Mouse (Mus musculus): Measurements from ENCODE around the gene Bri3. TPM values are rescaled to one million over a fixed set of nuclear protein-coding genes. Genes with fewer than 3 reads are reported as not detected.

The Bri3 gene
- polyA plus RNA-seq, 1 experiment from 2014 or later = 137 TPM

DNA sequence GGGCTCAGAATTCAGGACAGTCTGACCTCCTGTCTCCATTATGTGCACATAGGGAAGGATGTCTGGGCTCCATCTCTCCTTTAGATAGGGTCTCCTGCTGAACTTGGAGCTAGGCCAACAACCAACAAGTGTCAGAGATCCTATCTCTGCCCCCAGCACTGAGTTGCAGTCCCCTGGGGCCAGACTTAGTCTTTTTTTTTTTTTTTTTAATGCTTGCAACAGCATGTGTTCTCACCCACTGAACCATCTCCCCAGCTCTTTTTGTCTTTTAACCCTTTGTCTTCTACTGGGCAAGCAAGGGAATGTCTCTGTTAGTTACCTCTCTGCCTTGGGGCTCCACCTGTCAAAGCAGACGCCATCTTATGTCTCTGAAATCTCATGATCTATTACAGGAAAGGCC, 5.3 kb upstream of the Bri3 start:
- Histone ChIP-seq H3K36me3 (no peaks in the 10 kb centered on the region), H3K9ac (replicated peaks) (no peak overlapping the region), H3K4me2 (replicated peaks) (no peak overlapping the region), H3K27ac (no peak overlapping the region), H3K4me3 (replicated peaks) (no peak overlapping the region), H3K27me3 (no peaks in the 10 kb centered on the region), H3K4me1 (replicated peaks) (no peaks in the 10 kb centered on the region), H3K9me3 (no peaks in the 10 kb centered on the region)
- ATAC-seq = no peak
- WGBS = 83% methylated on average over 1 of the region's 1 CpGs

- Histone ChIP-seq H3K4me1 (replicated peaks) (no peaks in the 10 kb centered on the region), H3K4me2 (replicated peaks) (no peak overlapping the region), H3K9me3 (peaks cover 5% of the 10 kb centered on the region; the same call in 1 of the 2 replicates), H3K36me3 (no peaks in the 10 kb centered on the region), H3K27me3 (no peaks in the 10 kb centered on the region), H3K4me3 (replicated peaks) (no peak overlapping the region), H3K9ac (replicated peaks) (no peak overlapping the region), H3K27ac (no peak overlapping the region)
- WGBS = 69% methylated on average over 2 of the region's 2 CpGs
- no peak for ATAC-seq
Observed at GRCm38 (mm10) chr5:144245592-144245991, 1.4 kb downstream of the Bri3 start.

GRCm38 (mm10) chr5:144246669-144247068, 2.4 kb downstream of the Bri3 start:
- H3K4me3 ChIP-seq (replicated peaks) = no peak overlapping the region
- no peak overlapping the region for H3K9ac ChIP-seq (replicated peaks)
- no peaks in the 10 kb centered on the region for H3K36me3 ChIP-seq
- H3K4me2 ChIP-seq (replicated peaks) = no peak overlapping the region
- no peaks in the 10 kb centered on the region for H3K27me3 ChIP-seq
- H3K27ac ChIP-seq = no peak overlapping the region
- H3K4me1 ChIP-seq (replicated peaks) = no peaks in the 10 kb centered on the region
- no peak for ATAC-seq
- H3K9me3 ChIP-seq = peaks cover 5% of the 10 kb centered on the region; the same call in 1 of the 2 replicates
- WGBS = 92% methylated on average over 7 of the region's 7 CpGs

GRCm38 (mm10) chr5:144247307-144247706, 3.1 kb downstream of the Bri3 start:
- Histone ChIP-seq H3K9me3 (peaks cover 5% of the 10 kb centered on the region; the same call in 1 of the 2 replicates), H3K36me3 (no peaks in the 10 kb centered on the region), H3K27me3 (no peaks in the 10 kb centered on the region), H3K4me1 (replicated peaks) (no peaks in the 10 kb centered on the region), H3K9ac (replicated peaks) (no peak overlapping the region), H3K27ac (no peak overlapping the region), H3K4me2 (replicated peaks) (no peak overlapping the region), H3K4me3 (replicated peaks) (no peak overlapping the region)
- no peak for ATAC-seq
- WGBS = 80% methylated on average over 10 of the region's 10 CpGs

- no peaks in the 10 kb centered on the region for H3K27me3 ChIP-seq
- no peak overlapping the region for H3K4me3 ChIP-seq (replicated peaks)
- peaks cover 5% of the 10 kb centered on the region; the same call in 1 of the 2 replicates for H3K9me3 ChIP-seq
- 89% methylated on average over 10 of the region's 10 CpGs for WGBS
- H3K4me2 ChIP-seq (replicated peaks) = no peak overlapping the region
- no peak overlapping the region for H3K27ac ChIP-seq
- ATAC-seq = no peak
- no peaks in the 10 kb centered on the region for H3K36me3 ChIP-seq
- H3K4me1 ChIP-seq (replicated peaks) = no peaks in the 10 kb centered on the region
- no peak overlapping the region for H3K9ac ChIP-seq (replicated peaks)
Observed at GRCm38 (mm10) chr5:144247906-144248585, 3.8 kb downstream of the Bri3 start.

DNA sequence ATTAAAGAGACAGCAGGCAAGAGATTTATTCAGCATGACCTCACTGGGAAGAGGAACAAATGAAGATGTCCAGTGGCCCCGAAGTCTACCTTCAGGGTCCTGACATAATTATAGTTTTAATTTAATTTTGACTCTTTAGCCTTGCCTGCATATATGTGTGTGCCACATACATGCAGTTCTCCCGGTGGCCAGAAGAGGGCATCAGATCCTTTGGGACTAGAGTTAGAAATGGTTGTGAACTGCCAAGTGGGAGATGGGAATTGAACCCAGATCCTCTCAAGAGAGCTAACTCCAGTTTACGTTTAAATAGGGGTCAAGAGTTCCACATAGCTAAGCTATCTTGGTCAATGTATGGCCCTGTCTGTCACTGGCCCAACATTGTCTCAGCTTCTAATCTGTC, 5.6 kb downstream of the Bri3 start:
- Histone ChIP-seq H3K27ac (no peak overlapping the region), H3K27me3 (no peaks in the 10 kb centered on the region), H3K4me3 (replicated peaks) (no peak overlapping the region), H3K36me3 (no peaks in the 10 kb centered on the region), H3K9me3 (peaks cover 5% of the 10 kb centered on the region; the same call in 1 of the 2 replicates), H3K4me1 (replicated peaks) (peaks cover 6% of the 10 kb centered on the region), H3K9ac (replicated peaks) (no peak overlapping the region), H3K4me2 (replicated peaks) (no peak overlapping the region)
- ATAC-seq = no peak
- 92% methylated on average over 3 of the region's 3 CpGs for WGBS

GRCm38 (mm10) chr5:144251876-144252577, 7.8 kb downstream of the Bri3 start:
- H3K4me3 ChIP-seq (replicated peaks) = no peak overlapping the region
- H3K36me3 ChIP-seq = no peaks in the 10 kb centered on the region
- no peak overlapping the region for H3K4me2 ChIP-seq (replicated peaks)
- no peak overlapping the region for H3K9ac ChIP-seq (replicated peaks)
- H3K27ac ChIP-seq = no peak overlapping the region
- WGBS = 91% methylated on average over 13 of the region's 13 CpGs
- H3K9me3 ChIP-seq = peaks cover 5% of the 10 kb centered on the region; the same call in 1 of the 2 replicates
- H3K27me3 ChIP-seq = no peaks in the 10 kb centered on the region
- H3K4me1 ChIP-seq (replicated peaks) = peaks cover 15% of the 10 kb centered on the region
- no peak for ATAC-seq

- H3K9me3 ChIP-seq = peaks cover 5% of the 10 kb centered on the region; the same call in 1 of the 2 replicates
- 78% methylated on average over 4 of the region's 4 CpGs for WGBS
- no peak for ATAC-seq
Observed at GRCm38 (mm10) chr5:144253212-144253611, 9.0 kb downstream of the Bri3 start.

DNA sequence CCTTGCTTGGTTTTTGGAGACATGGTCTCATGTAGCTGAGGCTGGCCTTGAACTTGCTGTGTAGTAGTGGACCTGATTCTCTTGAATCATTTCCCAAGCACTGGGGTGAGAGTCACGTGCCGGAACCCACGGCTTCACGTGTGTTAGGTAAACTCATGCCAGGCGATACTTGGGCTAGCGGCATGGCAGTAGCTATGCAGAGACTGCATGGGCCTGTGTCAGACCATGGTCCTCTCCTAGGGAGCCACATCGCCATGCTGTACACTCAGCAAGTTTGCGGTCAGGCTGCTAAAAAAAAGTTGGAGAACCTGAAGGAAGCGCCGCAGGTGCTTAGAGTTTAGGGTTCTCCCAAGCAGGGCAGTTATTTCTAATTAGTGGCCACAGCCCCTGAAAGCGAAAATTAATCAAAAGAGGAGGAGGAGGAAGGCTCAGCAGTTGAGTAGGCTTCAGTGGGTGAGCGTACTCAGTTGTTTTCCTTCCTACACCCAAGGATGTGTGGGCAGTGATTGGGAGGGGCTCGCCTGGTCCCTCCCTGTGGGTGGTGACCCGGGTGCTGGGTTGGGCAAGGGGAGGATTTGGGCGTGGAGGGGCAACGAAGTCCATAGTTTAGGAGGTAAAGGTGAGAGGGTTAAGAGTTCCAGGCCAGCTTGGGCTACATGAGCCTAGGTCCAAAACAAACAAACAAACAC, 10.0 kb downstream of the Bri3 start:
- no peaks in the 10 kb centered on the region for H3K27me3 ChIP-seq
- H3K9me3 ChIP-seq = peaks cover 5% of the 10 kb centered on the region; the same call in 1 of the 2 replicates
- H3K27ac ChIP-seq = no peak overlapping the region; the same call in 1 of the 2 replicates
- WGBS = 62% methylated on average over 16 of the region's 16 CpGs
- peak overlapping the region; percentile 98 for H3K4me3 ChIP-seq (replicated peaks)
- 0 out of 2 replicates have a peak, but pooled peaks have one; percentile 2 for ATAC-seq
- peak overlapping the region; percentile 96; the same call in 1 of the 2 replicates for H3K9ac ChIP-seq (replicated peaks)
- no peaks in the 10 kb centered on the region for H3K36me3 ChIP-seq
- H3K4me2 ChIP-seq (replicated peaks) = peak overlapping the region; percentile 77
- peaks cover 37% of the 10 kb centered on the region for H3K4me1 ChIP-seq (replicated peaks)

More at GRCm38 (mm10) chr5:144253212-144253611, 9.0 kb downstream of the Bri3 start:
- Histone ChIP-seq H3K9ac (replicated peaks) (no peak overlapping the region), H3K27ac (no peak overlapping the region), H3K27me3 (no peaks in the 10 kb centered on the region), H3K4me3 (replicated peaks) (no peak overlapping the region), H3K4me1 (replicated peaks) (peaks cover 27% of the 10 kb centered on the region), H3K36me3 (no peaks in the 10 kb centered on the region), H3K4me2 (replicated peaks) (no peak overlapping the region)

DNA sequence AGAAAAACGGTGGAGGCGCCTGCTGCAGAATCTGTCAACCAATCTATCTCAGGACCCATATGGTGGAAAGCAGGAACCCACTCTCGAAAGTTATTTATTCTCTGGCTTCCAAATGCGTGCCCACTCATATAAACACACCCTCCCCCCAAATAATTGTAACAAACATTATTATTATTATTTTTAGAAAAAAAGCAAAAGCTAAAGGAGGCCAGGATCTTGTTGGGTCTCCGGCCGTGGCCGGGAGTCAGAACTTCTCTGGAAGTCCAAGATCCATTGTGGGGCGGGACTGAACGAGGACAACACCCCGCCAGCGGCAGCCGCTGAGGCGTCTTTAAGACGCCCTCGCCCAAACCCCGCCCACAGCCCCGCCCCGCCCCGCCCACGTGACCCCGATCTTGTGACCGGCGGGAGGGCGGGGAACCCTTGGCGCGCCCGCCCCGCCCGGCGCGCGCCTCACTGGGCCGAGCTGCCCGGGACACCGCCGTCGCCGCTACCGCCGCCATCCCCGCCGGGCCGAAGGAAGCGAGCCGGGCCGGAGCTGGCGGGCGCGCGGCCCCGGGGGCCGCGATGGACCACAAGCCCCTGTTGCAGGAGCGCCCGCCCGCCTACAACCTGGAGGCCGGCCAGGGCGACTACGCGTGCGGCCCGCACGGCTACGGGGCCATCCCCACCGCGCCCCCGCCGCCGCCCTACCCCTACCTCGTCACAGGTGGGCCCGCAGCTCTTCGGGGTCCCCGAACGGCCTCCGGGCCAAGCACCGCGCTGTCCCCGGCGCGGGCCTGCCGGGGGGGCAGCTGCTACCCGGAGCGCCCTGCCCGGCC, 10.8 kb downstream of the Bri3 start:
- Histone ChIP-seq H3K36me3 (peaks cover under 1% of the 10 kb centered on the region; the same call in 1 of the 2 replicates), H3K4me1 (replicated peaks) (peaks cover 44% of the 10 kb centered on the region), H3K27me3 (no peaks in the 10 kb centered on the region), H3K4me2 (replicated peaks) (peak overlapping the region; percentile 77), H3K9ac (replicated peaks) (peak overlapping the region; percentile 96), H3K27ac (peak overlapping the region; percentile 89), H3K4me3 (replicated peaks) (peak overlapping the region; percentile 98), H3K9me3 (peaks cover 2% of the 10 kb centered on the region; the same call in 1 of the 2 replicates)
- ATAC-seq = peak; percentile 77
- under 1% methylated on average over 75 of the region's 84 CpGs for WGBS
